Mouse (Mus musculus) heart, adult 2 months (tissue): ENCODE results near the gene Rpl29.

Experiments used
- CTCF ChIP-seq: fragments of 200-600 bp; IDR thresholded peaks from 2 replicates; pipeline ENCODE4 v1.8.1; 2022; ENCODE audit warnings: antibody characterized with exemption, mild to moderate bottlenecking, moderate library complexity
- EP300 ChIP-seq: fragments of 200-500 bp; IDR thresholded peaks from 2 replicates; pipeline ENCODE4 v1.6.1; 2011; ENCODE audit warnings: low read depth, low read length, control low read depth; ENCODE audit not compliant: insufficient read depth
- POLR2A ChIP-seq: fragments of 200-500 bp; IDR thresholded peaks from 2 replicates; pipeline ENCODE4 v1.6.1; 2011; ENCODE audit warnings: mild to moderate bottlenecking, low read depth, low read length, control low read depth; ENCODE audit not compliant: insufficient read depth

DNA sequence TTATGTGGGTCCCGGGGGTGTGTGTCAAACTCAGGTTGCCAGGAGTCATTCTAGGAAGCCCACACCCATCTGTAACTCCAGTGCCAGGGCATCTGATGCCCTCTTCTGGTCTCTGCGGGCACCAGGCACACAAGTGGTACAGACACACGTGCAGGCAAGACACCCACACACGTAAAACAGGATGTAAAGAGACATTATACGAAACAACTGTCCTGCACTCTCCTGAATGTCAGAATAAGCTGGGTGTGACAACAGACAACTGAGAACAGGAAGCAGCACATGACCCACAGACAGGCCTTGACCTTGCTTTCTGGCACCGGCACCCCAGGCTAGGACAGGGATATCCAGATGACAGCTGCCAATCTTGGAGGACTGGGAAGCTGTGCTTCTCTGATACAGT is 40.1 kb downstream of the Rpl29 start:
- TF ChIP-seq POLR2A (no peak), EP300 (no peak), CTCF (0 out of 2 replicates have a peak, but pooled peaks have one; percentile 15)
